Mouse (Mus musculus): Measurements from ENCODE around the gene Sytl3.
A peak's percentile ranks its signal among the peaks of the same experiment; 100 is the strongest.

The Sytl3 gene

GRCm38 (mm10) chr17:6781273-6781672 is 122.4 kb downstream of the Sytl3 start:
- DNase-seq: no peak

- peak; percentile 46 to 47 for DNase-seq
Measured at GRCm38 (mm10) chr17:6782033-6782526, 123.2 kb downstream of the Sytl3 start.

GRCm38 (mm10) chr17:6782611-6783005 is 123.7 kb downstream of the Sytl3 start, which contains the start of gene Ezr:
Gene Ezr (minus strand): TSS chr17:6782784.
- peak; percentile 88 to 92 for DNase-seq

GRCm38 (mm10) chr17:6783006-6783661 is 124.2 kb downstream of the Sytl3 start:
- peak in 1 of 2 experiments; percentile 54 for DNase-seq

- DNase-seq: peak in 1 of 2 experiments; percentile 49
Measured at GRCm38 (mm10) chr17:6783756-6784357, 125.0 kb downstream of the Sytl3 start.

GRCm38 (mm10) chr17:6787241-6787640 is 128.3 kb downstream of the Sytl3 start:
- DNase-seq: no peak
